ENCODE assay signal across 14 mouse cellular contexts in genomic region chr5:23165947-23166350, GRCm38 (mm10).
DNase-seq lines count a peak whose midpoint lies in the region; ATAC-seq lines count a peak whose summit lies in the region.
"Had no signal": no experiment of that assay in that cellular context is flagged by ENCODE, and none has a peak within 500 bp of the region (broad histone marks: within the 10 kb centered on the region; RNA-seq: fewer than 3 reads in every experiment).

No protein-coding gene starts in this region.

- H3K36me3 ChIP-seq in neural tube, embryonic 11.5 days (ENCODE audit: control insufficient read depth, insufficient read depth, low read length): no peaks in the 10 kb centered on the region
- no peaks in the 10 kb centered on the region for H3K36me3 ChIP-seq in midbrain, embryonic 10.5 days

- no peaks in the 10 kb centered on the region for H3K9me3 ChIP-seq in neural tube, embryonic 11.5 days (ENCODE audit: control insufficient read depth, low read length)
- no peaks in the 10 kb centered on the region for H3K9me3 ChIP-seq in midbrain, embryonic 10.5 days (replicated peaks)
- H3K9me3 ChIP-seq: megakaryocyte, embryonic 14.5 days had no signal

- no peak overlapping the region for H3K4me3 ChIP-seq in neural tube, embryonic 11.5 days (ENCODE audit: low read depth, low read length)
- H3K4me3 ChIP-seq in midbrain, embryonic 10.5 days: no peak overlapping the region
- H3K4me3 ChIP-seq: megakaryocyte, embryonic 14.5 days had no signal

- peak; percentile 24 for DNase-seq in embryo, embryonic 10.5 days (ENCODE audit: low spot score)
- no peak for DNase-seq in embryo, embryonic 10 days (ENCODE audit: low spot score)
- DNase-seq in neural tube, embryonic 11.5 days (ENCODE audit: low spot score): no peak
- DNase-seq in neural tube, embryonic 10.5 days (ENCODE audit: extremely low spot score, low spot score): no peak
- DNase-seq in midbrain, embryonic 10.5 days (ENCODE audit: low spot score): no peak
- peak; percentile 13 for DNase-seq in telencephalon, adult 2 months (ENCODE audit: low read depth, low spot score)
- DNase-seq in cerebellum, adult 9-10 months: no peak
- DNase-seq: cerebellum, postnatal 36 days; heart, postnatal 14 days; kidney, adult 8-10 months; lung, adult 18-20 months; thymus, postnatal 4 days had no signal

- H3K27me3 ChIP-seq in neural tube, embryonic 11.5 days (ENCODE audit: control insufficient read depth, insufficient read depth, low read length): no peaks in the 10 kb centered on the region
- no peaks in the 10 kb centered on the region for H3K27me3 ChIP-seq in midbrain, embryonic 10.5 days (ENCODE audit: low read depth, poor library complexity, severe bottlenecking)
- H3K27me3 ChIP-seq: megakaryocyte, embryonic 14.5 days had no signal

- 29% methylated on average over 6 of the region's 6 CpGs for WGBS in neural tube, embryonic 11.5 days
- WGBS in midbrain, embryonic 10.5 days: 27% methylated on average over 6 of the region's 6 CpGs

- no peak overlapping the region for H3K4me2 ChIP-seq in neural tube, embryonic 11.5 days (ENCODE audit: low read depth)

- H3K4me1 ChIP-seq in neural tube, embryonic 11.5 days (ENCODE audit: control insufficient read depth, insufficient read depth, low read length): no peaks in the 10 kb centered on the region
- peaks cover 13% of the 10 kb centered on the region for H3K4me1 ChIP-seq in midbrain, embryonic 10.5 days
- H3K4me1 ChIP-seq: megakaryocyte, embryonic 14.5 days had no signal

- no peak overlapping the region for H3K27ac ChIP-seq in neural tube, embryonic 11.5 days (ENCODE audit: low read depth, low read length)
- H3K27ac ChIP-seq in midbrain, embryonic 10.5 days (replicated peaks): 0 out of 2 replicates have a peak overlapping the region, but pooled peaks have one; percentile 28

- 0 out of 2 replicates have a peak, but pooled peaks have one; percentile 13 for ATAC-seq in neural tube, embryonic 11.5 days (ENCODE audit: insufficient read depth, low FRiP score, low TSS enrichment)
- ATAC-seq in erythroid progenitor cell, adult 5-6 weeks (replicated peaks; ENCODE audit: low FRiP score, poor library complexity, severe bottlenecking): no peak

- H3K9ac ChIP-seq in neural tube, embryonic 11.5 days (ENCODE audit: low read length): no peak overlapping the region

Comparison
In these comparisons a context has a peak if more than half of its experiments do, and no peak if none do; other contexts are left out.
1. DNase-seq: peak in embryo, embryonic 10.5 days (single experiment) and telencephalon, adult 2 months (single experiment); none in embryo, embryonic 10 days (single experiment), neural tube, embryonic 11.5 days (single experiment), neural tube, embryonic 10.5 days (single experiment), midbrain, embryonic 10.5 days (single experiment) and cerebellum, adult 9-10 months (single experiment).